Comparison of ENCODE assay signal across 9 mouse cellular contexts in the genomic region with DNA sequence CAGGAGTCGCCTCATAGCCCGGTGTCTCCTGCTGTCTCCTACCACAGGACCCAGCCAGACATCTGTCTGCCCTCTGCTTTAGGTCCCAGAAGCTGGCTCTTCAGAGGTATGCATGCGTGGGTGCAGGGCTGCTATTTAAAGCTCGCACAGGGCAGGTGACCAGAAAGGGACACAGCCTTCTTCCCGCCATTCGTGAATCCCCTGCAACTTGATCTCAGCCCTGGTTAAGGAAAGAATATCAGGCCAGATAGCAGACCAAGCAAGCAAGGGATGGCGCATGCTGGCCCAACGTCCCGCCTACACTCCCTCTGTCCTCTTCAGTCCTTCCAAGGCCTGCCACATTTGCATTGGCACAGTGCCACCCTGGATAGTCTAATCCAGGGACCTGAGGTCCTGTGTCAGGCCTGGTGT. TPM values are rescaled to one million over a fixed set of nuclear protein-coding genes. Genes with fewer than 3 reads are reported as not detected.
A peak's percentile ranks its signal among the peaks of the same experiment; 100 is the strongest.
DNase-seq lines count a peak whose midpoint lies in the region; ATAC-seq and TF ChIP-seq lines count a peak whose summit lies in the region.
"Had no signal": no experiment of that assay in that cellular context is flagged by ENCODE, and none has a peak within 500 bp of the region (broad histone marks: within the 10 kb centered on the region; RNA-seq: fewer than 3 reads in every experiment).

No protein-coding gene starts in this region.

- ATAC-seq in intestine, embryonic 14.5 days (replicated peaks; ENCODE audit: low FRiP score, low TSS enrichment, low read depth), result no peak
- ATAC-seq in intestine, postnatal 0 days, result no peak
- ATAC-seq in embryonic facial prominence, embryonic 13.5 days (ENCODE audit: insufficient number of reproducible peaks, insufficient read depth, low FRiP score, low TSS enrichment, low read depth), result no peak

- H3K4me2 ChIP-seq in intestine, embryonic 14.5 days (ENCODE audit: low read length), result no peak overlapping the region
- H3K4me2 ChIP-seq in intestine, postnatal 0 days (replicated peaks; ENCODE audit: low read depth), result no peak overlapping the region
- H3K4me2 ChIP-seq in embryonic facial prominence, embryonic 13.5 days, result no peak overlapping the region

- 0 out of 2 replicates have a peak overlapping the region, but pooled peaks have one; percentile 1 for H3K9ac ChIP-seq in intestine, embryonic 14.5 days (ENCODE audit: low read length)
- no peak overlapping the region for H3K9ac ChIP-seq in intestine, postnatal 0 days (ENCODE audit: low read depth, low read length)
- no peak overlapping the region for H3K9ac ChIP-seq in embryonic facial prominence, embryonic 13.5 days
- H3K9ac ChIP-seq: liver, embryonic 14.5 days had no signal

- TF ChIP-seq CTCF in intestine, postnatal 0 days (IDR thresholded peaks at IDR 0.05; ENCODE audit: low read depth), result no peak

- no peaks in the 10 kb centered on the region for H3K27me3 ChIP-seq in intestine, embryonic 14.5 days (replicated peaks; ENCODE audit: control insufficient read depth, insufficient read depth, low read length)
- H3K27me3 ChIP-seq in intestine, postnatal 0 days (replicated peaks; ENCODE audit: control insufficient read depth, insufficient read depth, low read length), result no peaks in the 10 kb centered on the region
- no peaks in the 10 kb centered on the region for H3K27me3 ChIP-seq in embryonic facial prominence, embryonic 13.5 days

- H3K36me3 ChIP-seq in intestine, embryonic 14.5 days (ENCODE audit: control insufficient read depth, insufficient read depth, low read length), result peaks cover 83% of the 10 kb centered on the region
- H3K36me3 ChIP-seq in intestine, postnatal 0 days (ENCODE audit: control insufficient read depth, insufficient read depth), result peaks cover 20% of the 10 kb centered on the region; the same call in 1 of the 2 replicates
- H3K36me3 ChIP-seq in embryonic facial prominence, embryonic 13.5 days, result peaks cover 93% of the 10 kb centered on the region

- no peak for DNase-seq in intestine, embryonic 14.5 days (ENCODE audit: low spot score)
- DNase-seq in adrenal gland, adult 2 months, result peak; percentile 84
- peak; percentile 59 to 68 for DNase-seq in heart, postnatal 36 days
- DNase-seq in left cerebral cortex, postnatal 4 days, result peak; percentile 92
- DNase-seq in testis, postnatal 14 days (ENCODE audit: low spot score), result peak; percentile 75
- no peak for DNase-seq in spleen, adult 18-20 months

- H3K4me3 ChIP-seq in intestine, embryonic 14.5 days (ENCODE audit: low read depth, low read length), result no peak overlapping the region
- no peak overlapping the region for H3K4me3 ChIP-seq in intestine, postnatal 0 days (ENCODE audit: low read depth, low read length)
- H3K4me3 ChIP-seq in embryonic facial prominence, embryonic 13.5 days, result no peak overlapping the region

- 71% methylated on average over 9 of the region's 9 CpGs for WGBS in intestine, embryonic 14.5 days
- 69% methylated on average over 9 of the region's 9 CpGs for whole genome bisulfite sequencing in intestine, postnatal 0 days
- WGBS in embryonic facial prominence, embryonic 13.5 days, result 70% methylated on average over 9 of the region's 9 CpGs

- no peaks in the 10 kb centered on the region for H3K9me3 ChIP-seq in intestine, embryonic 14.5 days (ENCODE audit: control insufficient read depth, low read length)
- H3K9me3 ChIP-seq in intestine, postnatal 0 days (ENCODE audit: control insufficient read depth), result no peaks in the 10 kb centered on the region
- H3K9me3 ChIP-seq in embryonic facial prominence, embryonic 13.5 days, result no peaks in the 10 kb centered on the region

- no peak overlapping the region for H3K27ac ChIP-seq in intestine, embryonic 14.5 days (ENCODE audit: low read depth)
- H3K27ac ChIP-seq in intestine, postnatal 0 days (ENCODE audit: low read depth, low read length), result no peak overlapping the region
- H3K27ac ChIP-seq in embryonic facial prominence, embryonic 13.5 days, result peak overlapping the region; percentile 49
- H3K27ac ChIP-seq: liver, embryonic 14.5 days had no signal

- H3K4me1 ChIP-seq in intestine, embryonic 14.5 days (replicated peaks; ENCODE audit: control insufficient read depth, insufficient read depth, low read length), result peaks cover 13% of the 10 kb centered on the region
- no peaks in the 10 kb centered on the region for H3K4me1 ChIP-seq in intestine, postnatal 0 days (replicated peaks; ENCODE audit: control insufficient read depth, insufficient read depth, low read length)
- peaks cover 27% of the 10 kb centered on the region for H3K4me1 ChIP-seq in embryonic facial prominence, embryonic 13.5 days

- intact Hi-C loops in heart, postnatal 36 days (cut with DNase I), result loop anchor here (2.0 kb wide), 1 partner anchor 19 kb away; no protein-coding TSS in a partner anchor
- intact Hi-C loops in left cerebral cortex, postnatal 4 days (cut with DNase I), result no loop called here

RNA-seq across cellular contexts. Expression of a gene that starts 17.4 kb away (rescaled TPM):
- 327 and 365 TPM in 2 replicates for polyA plus RNA-seq in intestine, embryonic 14.5 days (2014; fragmentation: Nextera tagmentation; extraction: Ambion mirVana)
- 86.9 and 89.2 TPM in 2 replicates for polyA plus RNA-seq in intestine, postnatal 0 days (2015; fragmentation: Nextera tagmentation; extraction: Ambion mirVana)
- 100 to 1,000 TPM; 116 to 185 TPM for total RNA-seq in adrenal gland, adult 2 months (2021)
- polyA plus RNA-seq in adrenal gland, adult 2 months (2012; rRNA removed), result 54.6 and 58.7 TPM in 2 replicates
- 246 and 262 TPM in 2 replicates for polyA plus RNA-seq in embryonic facial prominence, embryonic 13.5 days (2015; fragmentation: Nextera tagmentation; extraction: Ambion mirVana)
- 100 to 1,000 TPM; 234 to 241 TPM for total RNA-seq in heart, postnatal 36 days (2021)
- total RNA-seq in left cerebral cortex, postnatal 4 days (2021), result 10 to 100 TPM; 70.0 to 70.2 TPM

RNA-seq across cellular contexts. Expression of a gene that starts 53.1 kb away (rescaled TPM):
- 20.5 and 20.9 TPM in 2 replicates for polyA plus RNA-seq in intestine, embryonic 14.5 days (2014; fragmentation: Nextera tagmentation; extraction: Ambion mirVana)
- polyA plus RNA-seq in intestine, postnatal 0 days (2015; fragmentation: Nextera tagmentation; extraction: Ambion mirVana), result 29.9 and 30.3 TPM in 2 replicates
- 10 to 100 TPM; 82.2 to 88.8 TPM for total RNA-seq in adrenal gland, adult 2 months (2021)
- 59.0 and 63.6 TPM in 2 replicates for polyA plus RNA-seq in adrenal gland, adult 2 months (2012; rRNA removed)
- polyA plus RNA-seq in embryonic facial prominence, embryonic 13.5 days (2015; fragmentation: Nextera tagmentation; extraction: Ambion mirVana), result 19.8 and 20.2 TPM in 2 replicates
- total RNA-seq in heart, postnatal 36 days (2021), result 10 to 100 TPM; 29.2 to 29.4 TPM
- 10 to 100 TPM; 22.8 to 24.9 TPM for total RNA-seq in left cerebral cortex, postnatal 4 days (2021)

Comparison
In these comparisons a context has a peak if more than half of its experiments do, and no peak if none do; other contexts are left out.
1. DNase-seq: peak in adrenal gland, adult 2 months (single experiment), heart, postnatal 36 days (2 of 2), left cerebral cortex, postnatal 4 days (single experiment) and testis, postnatal 14 days (single experiment); none in intestine, embryonic 14.5 days (single experiment) and spleen, adult 18-20 months (0 of 2).